Mouse (Mus musculus): ENCODE results near the gene Myh7b. TPM values are rescaled to one million over a fixed set of nuclear protein-coding genes. Genes with fewer than 3 reads are reported as not detected.

Gene Myh7b
- polyA plus RNA-seq, 1 experiment from 2014 or later, result 1.2 TPM

DNA sequence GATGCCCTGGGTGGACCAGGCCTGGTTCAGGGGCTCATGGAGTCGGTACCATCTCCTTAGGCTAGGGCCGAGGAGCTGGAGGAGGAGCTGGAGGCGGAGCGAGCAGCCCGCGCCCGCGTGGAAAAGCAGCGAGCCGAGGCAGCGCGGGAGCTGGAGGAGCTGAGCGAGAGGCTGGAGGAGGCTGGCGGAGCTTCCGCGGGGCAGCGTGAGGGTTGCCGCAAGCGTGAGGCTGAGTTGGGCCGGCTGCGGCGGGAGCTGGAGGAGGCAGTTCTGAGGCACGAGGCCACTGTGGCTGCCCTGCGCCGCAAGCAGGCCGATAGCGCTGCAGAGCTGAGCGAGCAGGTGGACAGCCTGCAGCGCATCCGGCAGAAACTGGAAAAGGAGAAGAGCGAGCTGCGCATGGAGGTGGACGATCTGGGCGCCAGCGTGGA is 18.2 kb downstream of the Myh7b start:
- 2% methylated on average over 34 of the region's 35 CpGs for WGBS
- Histone ChIP-seq H3K36me3 (replicated peaks) (peaks cover 13% of the 10 kb centered on the region; the same call in 1 of the 2 replicates), H3K4me3 (peak overlapping the region; percentile 36), H3K4me2 (peak overlapping the region; percentile 69), H3K27me3 (replicated peaks) (peaks cover 57% of the 10 kb centered on the region), H3K27ac (peak overlapping the region; percentile 21; the same call in 1 of the 2 replicates), H3K9ac (peak overlapping the region; percentile 36), H3K4me1 (peaks cover 17% of the 10 kb centered on the region), H3K9me3 (no peaks in the 10 kb centered on the region)
- ATAC-seq (replicated peaks), result peak; percentile 65

DNA sequence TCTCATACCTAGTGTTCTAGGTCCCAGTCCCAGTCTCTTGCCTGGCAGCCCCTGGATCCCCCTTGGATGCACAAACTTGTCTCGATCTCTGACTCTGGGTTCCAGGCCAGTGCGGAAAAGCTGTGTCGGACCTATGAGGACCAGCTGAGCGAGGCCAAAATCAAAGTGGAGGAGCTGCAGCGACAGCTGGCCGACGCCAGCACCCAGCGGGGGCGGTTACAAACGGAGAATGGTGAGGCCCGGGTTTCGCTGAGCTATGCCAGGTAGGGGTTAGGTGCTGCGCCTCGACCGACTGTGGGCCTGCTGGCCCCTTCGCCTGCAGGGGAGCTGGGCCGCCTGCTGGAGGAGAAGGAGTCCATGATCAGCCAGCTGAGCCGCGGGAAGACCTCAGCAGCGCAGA is 19.1 kb downstream of the Myh7b start:
- no peak for ATAC-seq (replicated peaks)
- Histone ChIP-seq H3K27me3 (replicated peaks) (peaks cover 60% of the 10 kb centered on the region), H3K9ac (no peak overlapping the region)

DNA sequence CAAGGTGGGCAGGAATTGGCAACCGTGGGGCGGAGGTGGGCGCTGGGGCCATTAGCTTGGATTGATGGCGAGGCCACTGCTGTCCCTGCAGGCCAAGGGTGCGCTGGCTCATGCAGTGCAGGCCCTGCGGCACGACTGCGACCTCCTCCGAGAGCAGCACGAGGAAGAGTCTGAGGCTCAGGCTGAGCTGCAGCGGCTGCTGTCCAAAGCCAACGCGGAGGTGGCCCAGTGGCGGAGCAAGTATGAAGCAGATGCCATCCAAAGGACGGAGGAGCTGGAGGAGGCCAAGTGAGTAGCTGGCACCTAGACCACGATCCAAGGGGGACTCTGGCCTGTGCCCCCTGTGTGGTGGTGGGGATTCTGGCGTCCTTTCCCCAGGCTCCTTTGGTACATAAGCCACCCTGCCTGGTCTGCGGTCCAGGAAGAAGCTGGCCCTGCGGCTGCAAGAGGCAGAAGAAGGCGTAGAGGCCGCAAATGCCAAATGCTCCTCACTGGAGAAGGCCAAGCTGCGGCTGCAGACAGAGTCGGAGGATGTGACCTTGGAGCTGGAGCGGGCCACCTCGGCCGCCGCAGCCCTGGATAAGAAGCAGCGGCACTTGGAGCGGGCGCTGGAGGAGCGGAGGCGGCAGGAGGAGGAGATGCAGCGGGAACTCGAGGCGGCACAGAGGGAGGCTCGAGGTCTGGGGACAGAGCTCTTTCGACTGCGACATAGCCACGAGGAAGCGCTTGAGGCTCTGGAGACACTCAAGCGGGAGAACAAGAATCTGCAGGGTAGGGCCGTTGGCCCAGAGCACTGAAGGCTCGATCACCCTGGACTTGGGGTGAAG is 19.8 kb downstream of the Myh7b start:
- ATAC-seq (replicated peaks), result no peak
- H3K9ac ChIP-seq, result no peak overlapping the region
- H3K9me3 ChIP-seq, result no peaks in the 10 kb centered on the region
- no peak overlapping the region for H3K27ac ChIP-seq
- 21% methylated on average over 43 of the region's 43 CpGs for WGBS
- H3K27me3 ChIP-seq (replicated peaks), result peaks cover 60% of the 10 kb centered on the region
- H3K4me3 ChIP-seq, result no peak overlapping the region
- H3K4me1 ChIP-seq, result peaks cover 17% of the 10 kb centered on the region
- H3K36me3 ChIP-seq (replicated peaks), result peaks cover 26% of the 10 kb centered on the region
- no peak overlapping the region for H3K4me2 ChIP-seq

More for the DNA sequence above, 19.1 kb downstream of the Myh7b start:
- peaks cover 20% of the 10 kb centered on the region for H3K36me3 ChIP-seq (replicated peaks)
- H3K4me1 ChIP-seq, result peaks cover 17% of the 10 kb centered on the region
- no peaks in the 10 kb centered on the region for H3K9me3 ChIP-seq
- H3K27ac ChIP-seq, result no peak overlapping the region
- no peak overlapping the region for H3K4me2 ChIP-seq
- H3K4me3 ChIP-seq, result no peak overlapping the region
- 32% methylated on average over 20 of the region's 20 CpGs for WGBS

DNA sequence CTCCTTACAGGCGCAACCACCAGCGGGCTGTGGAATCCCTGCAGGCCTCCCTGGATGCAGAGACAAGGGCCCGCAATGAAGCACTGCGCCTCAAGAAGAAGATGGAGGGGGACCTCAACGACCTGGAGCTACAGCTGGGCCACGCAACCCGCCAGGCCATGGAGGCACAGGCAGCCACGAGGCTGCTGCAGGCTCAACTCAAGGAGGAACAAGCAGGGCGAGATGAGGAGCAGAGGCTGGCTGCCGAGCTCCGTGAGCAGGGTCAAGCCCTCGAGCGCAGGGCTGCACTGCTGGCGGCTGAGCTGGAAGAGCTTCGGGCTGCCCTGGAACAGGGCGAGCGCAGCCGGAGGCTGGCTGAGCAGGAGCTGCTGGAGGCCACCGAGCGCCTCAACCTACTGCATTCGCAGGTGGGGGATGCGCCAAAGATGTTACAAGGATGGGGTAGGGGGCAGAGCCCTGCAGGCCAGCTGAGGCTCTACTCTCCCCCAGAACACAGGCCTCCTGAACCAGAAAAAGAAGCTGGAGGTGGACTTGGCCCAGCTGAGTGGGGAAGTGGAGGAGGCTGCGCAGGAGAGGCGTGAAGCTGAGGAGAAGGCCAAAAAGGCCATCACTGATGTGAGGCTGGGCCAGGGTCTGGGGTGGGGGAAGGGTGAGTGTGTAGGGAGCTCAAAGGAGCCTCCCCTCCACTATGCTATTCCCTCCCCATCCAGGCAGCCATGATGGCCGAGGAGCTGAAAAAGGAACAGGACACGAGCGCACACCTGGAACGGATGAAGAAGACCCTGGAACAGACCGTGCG is 21.3 kb downstream of the Myh7b start:
- no peak overlapping the region for H3K9ac ChIP-seq
- no peak overlapping the region for H3K4me3 ChIP-seq
- 73% methylated on average over 30 of the region's 30 CpGs for WGBS
- H3K36me3 ChIP-seq (replicated peaks), result peaks cover 39% of the 10 kb centered on the region
- peaks cover 17% of the 10 kb centered on the region for H3K4me1 ChIP-seq
- peaks cover 59% of the 10 kb centered on the region for H3K27me3 ChIP-seq (replicated peaks)
- no peak overlapping the region for H3K27ac ChIP-seq
- H3K9me3 ChIP-seq, result no peaks in the 10 kb centered on the region
- no peak overlapping the region for H3K4me2 ChIP-seq
- no peak for ATAC-seq (replicated peaks)

DNA sequence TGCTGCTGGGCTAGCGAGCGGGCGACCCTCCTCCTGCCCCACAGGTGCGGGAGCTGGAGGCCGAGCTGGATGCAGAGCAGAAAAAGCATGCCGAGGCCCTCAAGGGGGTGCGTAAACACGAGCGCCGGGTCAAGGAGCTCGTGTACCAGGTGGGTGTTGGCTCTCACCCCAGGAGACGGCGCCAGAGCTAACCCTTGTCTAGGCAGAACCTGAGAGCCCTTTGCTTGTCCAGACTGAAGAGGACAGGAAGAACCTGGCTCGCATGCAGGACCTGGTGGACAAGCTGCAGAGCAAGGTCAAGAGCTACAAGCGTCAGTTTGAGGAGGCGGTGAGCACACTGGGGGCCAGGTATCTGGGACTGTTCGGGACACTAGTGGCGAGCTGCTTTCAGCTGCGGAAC is 22.1 kb downstream of the Myh7b start:
- Histone ChIP-seq H3K4me3 (no peak overlapping the region), H3K9ac (no peak overlapping the region), H3K9me3 (no peaks in the 10 kb centered on the region), H3K27ac (no peak overlapping the region), H3K4me1 (peaks cover 17% of the 10 kb centered on the region), H3K27me3 (replicated peaks) (peaks cover 51% of the 10 kb centered on the region), H3K36me3 (replicated peaks) (peaks cover 45% of the 10 kb centered on the region), H3K4me2 (no peak overlapping the region)
- 71% methylated on average over 19 of the region's 19 CpGs for WGBS
- ATAC-seq (replicated peaks), result no peak

DNA sequence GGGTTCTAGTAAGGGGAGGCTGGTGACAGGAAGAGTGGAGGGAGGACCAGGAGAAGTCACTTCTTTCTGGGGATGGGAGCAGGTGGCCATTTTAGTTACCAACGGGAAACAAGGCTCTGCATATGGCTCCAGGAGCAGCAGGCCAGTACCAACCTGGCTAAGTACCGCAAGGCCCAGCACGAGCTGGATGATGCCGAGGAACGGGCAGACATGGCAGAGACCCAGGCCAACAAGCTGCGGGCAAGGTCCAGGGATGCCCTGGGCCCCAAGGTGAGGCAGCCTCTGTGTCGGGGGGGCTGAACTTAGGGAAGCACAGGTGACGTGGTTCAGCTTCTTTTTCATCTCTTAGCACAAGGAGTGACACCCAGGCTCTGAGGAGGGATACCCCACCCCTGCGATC is 22.7 kb downstream of the Myh7b start:
- H3K4me2 ChIP-seq, result no peak overlapping the region
- H3K4me3 ChIP-seq, result no peak overlapping the region
- H3K36me3 ChIP-seq (replicated peaks), result peaks cover 51% of the 10 kb centered on the region
- peaks cover 16% of the 10 kb centered on the region for H3K4me1 ChIP-seq
- peaks cover 45% of the 10 kb centered on the region for H3K27me3 ChIP-seq (replicated peaks)
- H3K9me3 ChIP-seq, result no peaks in the 10 kb centered on the region
- H3K9ac ChIP-seq, result no peak overlapping the region
- H3K27ac ChIP-seq, result no peak overlapping the region
- 90% methylated on average over 9 of the region's 9 CpGs for WGBS
- no peak for ATAC-seq (replicated peaks)

DNA sequence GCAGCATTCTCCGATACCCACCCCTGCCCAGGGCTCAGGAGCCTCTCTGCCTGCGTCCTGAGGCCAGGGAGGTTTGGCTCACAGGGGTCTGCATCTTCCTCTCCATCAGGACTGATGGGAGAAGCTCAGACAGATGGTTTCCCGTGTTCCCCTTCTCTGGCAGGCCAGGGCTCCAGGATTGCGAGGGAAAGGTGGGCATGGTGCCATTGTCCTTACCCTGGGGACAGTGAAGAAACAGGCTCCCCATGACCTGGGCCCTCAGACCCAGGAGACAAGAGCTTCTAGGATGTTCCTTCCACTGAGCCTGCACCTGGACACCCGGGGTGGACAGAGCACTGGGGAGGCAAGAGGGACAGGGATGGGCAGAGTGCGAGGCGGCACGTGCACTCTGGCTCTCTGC is 23.6 kb downstream of the Myh7b start:
- ATAC-seq (replicated peaks), result no peak
- H3K36me3 ChIP-seq (replicated peaks), result peaks cover 51% of the 10 kb centered on the region
- WGBS, result 87% methylated on average over 8 of the region's 8 CpGs
- no peak overlapping the region for H3K4me3 ChIP-seq
- H3K27ac ChIP-seq, result no peak overlapping the region
- no peak overlapping the region for H3K4me2 ChIP-seq
- H3K27me3 ChIP-seq (replicated peaks), result peaks cover 41% of the 10 kb centered on the region
- peaks cover 8% of the 10 kb centered on the region for H3K4me1 ChIP-seq
- no peak overlapping the region for H3K9ac ChIP-seq
- H3K9me3 ChIP-seq, result no peaks in the 10 kb centered on the region

DNA sequence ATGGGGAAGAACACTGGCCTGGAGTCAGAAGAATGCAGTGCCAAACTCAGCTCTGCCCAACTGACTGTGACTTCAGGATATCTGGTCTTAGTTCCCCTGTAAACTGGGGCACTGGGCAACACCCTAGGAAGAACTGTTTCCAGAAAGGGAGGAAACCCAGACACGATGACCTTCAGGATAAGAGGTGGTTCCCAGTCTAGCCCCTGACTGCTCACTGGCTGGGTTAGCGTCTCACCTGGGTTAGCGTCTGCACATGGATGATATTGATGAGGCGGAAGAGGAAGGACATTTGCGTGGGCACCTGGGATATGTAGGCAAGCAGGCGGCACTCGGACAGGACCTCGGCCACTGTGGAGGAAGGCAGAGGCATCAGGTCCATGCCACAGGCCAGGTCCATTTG is 24.9 kb downstream of the Myh7b start:
- 93% methylated on average over 8 of the region's 8 CpGs for WGBS
- Histone ChIP-seq H3K9me3 (no peaks in the 10 kb centered on the region), H3K36me3 (replicated peaks) (peaks cover 55% of the 10 kb centered on the region), H3K4me3 (no peak overlapping the region), H3K27me3 (replicated peaks) (peaks cover 28% of the 10 kb centered on the region), H3K4me2 (no peak overlapping the region), H3K27ac (no peak overlapping the region), H3K4me1 (no peaks in the 10 kb centered on the region; the same call in 1 of the 2 replicates), H3K9ac (no peak overlapping the region)
- ATAC-seq (replicated peaks), result no peak

DNA sequence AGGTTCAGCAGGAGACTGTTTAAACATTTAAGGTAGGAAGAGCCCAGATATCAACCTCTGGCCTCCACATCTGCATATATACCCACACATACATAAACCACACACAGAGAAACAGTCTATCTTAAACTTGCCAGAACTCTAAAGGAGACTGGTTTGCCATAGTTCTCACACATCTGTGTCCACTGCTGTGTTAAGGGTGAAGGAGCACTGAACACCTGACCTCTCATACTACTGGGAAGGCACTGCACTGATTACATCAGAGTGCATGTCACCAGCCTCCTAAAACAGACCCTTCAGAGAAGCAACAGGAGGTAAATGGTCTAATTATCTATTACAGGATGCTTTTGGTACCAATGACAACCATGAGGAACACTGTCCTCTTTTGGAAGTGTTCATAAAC is 25.9 kb downstream of the Myh7b start:
- Histone ChIP-seq H3K36me3 (replicated peaks) (peaks cover 56% of the 10 kb centered on the region), H3K4me1 (no peaks in the 10 kb centered on the region)
- no peak for ATAC-seq (replicated peaks)

DNA sequence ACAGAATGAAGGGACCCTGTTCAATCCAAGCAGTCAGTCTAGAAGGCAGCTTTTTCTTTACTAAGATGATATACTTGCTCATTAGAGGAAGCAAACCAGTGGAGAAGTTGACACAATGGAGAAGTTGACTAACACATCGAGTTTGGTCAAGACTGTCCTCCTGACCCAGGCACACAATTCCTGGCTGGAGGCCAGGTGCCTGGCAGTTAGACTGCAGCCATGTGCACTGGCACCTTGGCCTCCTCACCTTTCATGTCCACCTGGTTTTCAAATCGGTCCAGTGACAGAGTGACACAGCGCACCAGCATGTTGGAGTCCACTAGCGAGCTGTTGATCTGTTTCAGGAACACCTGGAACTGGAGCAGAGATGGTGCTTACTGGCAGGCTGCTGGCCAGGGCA is 26.4 kb downstream of the Myh7b start:
- H3K4me1 ChIP-seq, result no peaks in the 10 kb centered on the region
- no peak overlapping the region for H3K4me2 ChIP-seq
- H3K27ac ChIP-seq, result no peak overlapping the region
- ATAC-seq (replicated peaks), result no peak
- peaks cover 13% of the 10 kb centered on the region for H3K27me3 ChIP-seq (replicated peaks)
- 90% methylated on average over 4 of the region's 4 CpGs for WGBS
- no peaks in the 10 kb centered on the region for H3K9me3 ChIP-seq
- no peak overlapping the region for H3K9ac ChIP-seq
- H3K4me3 ChIP-seq, result no peak overlapping the region
- peaks cover 56% of the 10 kb centered on the region for H3K36me3 ChIP-seq (replicated peaks)

More for the DNA sequence above, 25.9 kb downstream of the Myh7b start:
- peaks cover 19% of the 10 kb centered on the region for H3K27me3 ChIP-seq (replicated peaks)
- no peak overlapping the region for H3K4me2 ChIP-seq
- no peak overlapping the region for H3K27ac ChIP-seq
- H3K9ac ChIP-seq, result no peak overlapping the region
- H3K4me3 ChIP-seq, result no peak overlapping the region
- H3K9me3 ChIP-seq, result no peaks in the 10 kb centered on the region

DNA sequence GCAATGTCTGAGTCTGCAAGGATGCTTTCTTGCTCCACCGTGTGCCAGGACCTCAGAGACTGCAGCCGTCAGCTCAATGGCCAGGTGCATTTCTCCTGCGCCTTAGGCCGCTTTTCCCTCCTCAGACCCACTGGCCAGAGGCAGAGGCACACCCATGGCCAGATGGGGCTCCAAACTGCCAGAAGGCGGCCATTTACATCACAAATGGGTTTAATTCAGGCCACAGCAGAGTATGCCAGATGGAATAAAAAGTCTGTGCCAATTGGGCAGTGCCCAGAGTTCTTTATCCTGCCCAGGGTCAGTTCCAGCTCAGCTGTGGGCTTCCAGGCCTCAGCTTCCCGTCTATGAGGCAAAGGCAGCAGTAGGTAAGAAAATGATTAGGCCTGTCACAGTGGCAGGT is 29.6 kb downstream of the Myh7b start:
- no peak overlapping the region for H3K4me3 ChIP-seq
- 66% methylated on average over 6 of the region's 6 CpGs for WGBS
- no peaks in the 10 kb centered on the region for H3K4me1 ChIP-seq
- H3K4me2 ChIP-seq, result no peak overlapping the region
- H3K9ac ChIP-seq, result no peak overlapping the region
- H3K27me3 ChIP-seq (replicated peaks), result no peaks in the 10 kb centered on the region
- H3K9me3 ChIP-seq, result no peaks in the 10 kb centered on the region
- no peak for ATAC-seq (replicated peaks)
- H3K27ac ChIP-seq, result no peak overlapping the region
- peaks cover 56% of the 10 kb centered on the region for H3K36me3 ChIP-seq (replicated peaks)

DNA sequence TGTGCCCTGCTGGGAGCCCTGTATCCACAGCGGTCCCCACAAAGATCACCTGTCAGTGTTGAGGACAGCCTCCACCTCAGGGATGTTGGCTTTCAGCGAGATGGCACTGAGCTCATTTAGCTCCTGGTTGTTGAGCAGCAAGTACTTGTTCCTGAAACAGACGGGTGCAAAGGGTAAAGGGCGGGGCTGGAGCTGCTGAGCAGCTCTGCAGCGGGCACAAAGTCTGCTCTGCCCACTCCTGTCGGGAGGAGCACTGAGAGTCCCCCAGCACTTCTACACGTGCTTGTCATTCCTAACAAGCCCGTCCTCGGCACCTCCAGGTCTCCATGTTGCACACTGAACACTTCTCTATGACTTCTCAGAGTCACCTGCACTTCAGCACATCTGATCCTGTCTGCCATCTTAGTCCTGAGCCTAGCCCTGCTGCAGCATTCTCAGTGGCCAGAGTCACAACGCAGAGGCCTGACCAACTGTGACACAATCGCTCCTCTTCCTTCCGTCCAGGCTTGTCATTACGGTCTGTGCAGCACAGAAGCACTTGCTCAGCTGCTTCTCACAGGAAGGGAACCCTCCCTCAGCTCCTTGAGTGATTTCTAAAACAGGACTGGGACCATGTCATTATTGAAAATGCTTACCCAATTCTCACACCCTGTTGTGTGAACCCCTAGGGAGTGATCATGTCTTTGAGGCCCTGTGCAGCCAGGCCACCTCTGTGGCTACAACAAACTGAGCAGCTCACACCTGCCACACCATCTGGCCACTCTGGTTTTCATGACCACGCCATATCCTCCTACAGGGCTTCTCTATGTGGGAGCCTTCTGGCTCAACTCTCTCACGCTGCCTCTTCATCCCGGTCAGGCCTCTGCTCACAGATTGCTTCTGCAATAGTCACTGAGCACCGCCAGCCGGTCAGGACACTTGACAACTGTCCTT is 30.8 kb downstream of the Myh7b start:
- Histone ChIP-seq H3K27ac (no peak overlapping the region), H3K4me1 (no peaks in the 10 kb centered on the region), H3K9me3 (no peaks in the 10 kb centered on the region), H3K4me3 (no peak overlapping the region), H3K9ac (no peak overlapping the region), H3K27me3 (replicated peaks) (no peaks in the 10 kb centered on the region), H3K36me3 (replicated peaks) (peaks cover 50% of the 10 kb centered on the region), H3K4me2 (no peak overlapping the region)
- ATAC-seq (replicated peaks), result no peak
- 73% methylated on average over 18 of the region's 18 CpGs for WGBS
